Mouse (Mus musculus) intestine, embryonic 14.5 days (tissue): ENCODE results near the gene Lce1i. TPM values are rescaled to one million over a fixed set of nuclear protein-coding genes. Genes with fewer than 3 reads are reported as not detected.
"Not testable (repeated sequence)": the region's sequence is repeated elsewhere in the genome, so short reads cannot be mapped to it uniquely, and the experiment has no call there.

ENCODE experiments used
- ATAC-seq: fragments of 200-750 bp; cut with Nextera tagmentation; replicated peaks from 2 replicates; pipeline ENCODE4 v1.8.0; 2017; ENCODE audit warnings: low read depth, moderate number of reproducible peaks, moderate TSS enrichment, moderate library complexity; ENCODE audit not compliant: low FRiP score, low TSS enrichment
- DNase-seq: peaks from one replicate; pipeline ENCODE4 v3.0.0-alpha.2; 2018; ENCODE audit warnings: low spot score
- H3K27ac ChIP-seq: fragments of 300-500 bp; sonication (generic); 2 replicates; pipeline ENCODE4 v1.5.1; 2014; ENCODE audit warnings: low read depth, mild to moderate bottlenecking, control low read depth
- H3K27me3 ChIP-seq: fragments of 300-500 bp; sonication (generic); replicated peaks from 2 replicates; pipeline ENCODE4 v1.6.1; 2014; ENCODE audit warnings: low read length, control low read depth; ENCODE audit not compliant: control insufficient read depth, insufficient read depth
- H3K36me3 ChIP-seq: fragments of 300-500 bp; sonication (generic); 2 replicates; pipeline ENCODE4 v1.6.1; 2014; ENCODE audit warnings: low read length, control low read depth; ENCODE audit not compliant: control insufficient read depth, insufficient read depth
- H3K4me1 ChIP-seq: fragments of 300-500 bp; sonication (generic); replicated peaks from 2 replicates; pipeline ENCODE4 v1.6.1; 2014; ENCODE audit warnings: low read length, control low read depth, mixed read lengths; ENCODE audit not compliant: control insufficient read depth, insufficient read depth
- H3K4me2 ChIP-seq: fragments of 300-500 bp; sonication (generic); 2 replicates; pipeline ENCODE4 v1.6.1; 2014; ENCODE audit warnings: low read length
- H3K4me3 ChIP-seq: fragments of 300-500 bp; sonication (generic); 2 replicates; pipeline ENCODE4 v1.5.1; 2014; ENCODE audit warnings: low read depth, low read length, control low read depth, mixed read lengths
- H3K9ac ChIP-seq: fragments of 300-500 bp; sonication (generic); 2 replicates; pipeline ENCODE4 v1.6.1; 2014; ENCODE audit warnings: mild to moderate bottlenecking, low read length
- H3K9me3 ChIP-seq: fragments of 300-500 bp; sonication (generic); 2 replicates; pipeline ENCODE4 v1.6.1; 2016; ENCODE audit warnings: low read length, control low read depth; ENCODE audit not compliant: control insufficient read depth
- WGBS: fragments of 180-500 bp; shearing (Covaris S2); extraction: QIAGEN DNeasy Blood & Tissue Kit; methylation state at CpG from one replicate; pipeline ENCODE4 v1.1.7; 2014; 5-methylcytosine and 5-hydroxymethylcytosine counted together
- polyA plus RNA-seq: library from polyadenylated mRNA; unstranded; fragments of >200 nt; fragmentation: Nextera tagmentation; extraction: Ambion mirVana; gene quantifications from 2 replicates; pipeline ENCODE4 v1.2.1, GENCODE M21; 2014

The Lce1i gene
- polyA plus RNA-seq: not detected in 2 replicates

DNA sequence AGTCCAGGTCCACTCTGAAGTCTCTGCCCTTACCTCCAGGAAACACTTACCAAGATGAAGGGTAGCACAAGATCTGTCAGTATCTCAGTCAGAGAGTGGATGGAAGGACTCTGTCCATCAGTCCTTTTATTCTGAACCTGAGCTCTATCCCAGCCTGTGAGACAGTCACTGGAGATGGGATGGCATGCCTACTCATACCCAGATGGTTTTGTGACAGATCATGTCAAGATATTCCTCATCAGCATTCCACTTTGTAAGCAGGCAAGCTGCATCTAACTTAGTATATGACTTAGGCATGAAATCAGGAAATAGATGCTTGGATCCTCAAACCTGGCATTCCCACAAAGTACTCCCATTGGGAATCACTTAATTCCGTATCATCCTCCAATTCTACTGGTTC is at the start of gene Lce1i:
Lce1i (minus strand) TSS at position 101 of the 400 bp plus-strand sequence.
- Histone ChIP-seq H3K9me3 (no peaks in the 10 kb centered on the region), H3K4me3 (no peak within 1 kb of the TSS), H3K27me3 (no peaks in the 10 kb centered on the region), H3K36me3 (no peaks in the 10 kb centered on the region), H3K4me1 (no peaks in the 10 kb centered on the region), H3K27ac (no peak within 1 kb of the TSS), H3K4me2 (no peak within 1 kb of the TSS), H3K9ac (no peak within 1 kb of the TSS)
- DNase-seq: no peak
- ATAC-seq: no peak
- 81% methylated on average over 1 of the region's 1 CpGs for WGBS

DNA sequence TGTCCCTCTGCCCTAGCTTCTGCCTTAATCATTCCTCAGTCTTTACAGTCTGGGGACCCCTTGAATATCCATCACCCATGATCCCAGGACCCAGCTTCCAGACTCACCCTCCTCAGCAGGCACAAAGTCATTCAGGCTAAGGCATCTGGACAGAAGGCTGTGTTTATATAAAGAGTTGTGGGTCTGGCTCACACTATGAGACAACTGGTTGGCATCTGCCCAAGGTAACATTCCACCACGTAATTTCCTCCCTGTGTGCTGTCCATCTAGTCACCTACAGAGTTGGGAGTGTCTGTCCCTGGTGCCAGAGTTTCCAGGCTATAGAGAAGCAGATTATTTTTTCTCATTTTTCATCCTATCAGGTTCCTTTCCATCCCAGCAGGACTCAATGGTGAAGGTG is 48.4 kb upstream of the Lce1i start, which contains the start of gene Kprp:
Kprp (minus strand) TSS at position 140 of the 400 bp plus-strand sequence.
- no peaks in the 10 kb centered on the region for H3K9me3 ChIP-seq
- no peak within 1 kb of the TSS for H3K27ac ChIP-seq
- H3K4me3 ChIP-seq: no peak within 1 kb of the TSS
- H3K36me3 ChIP-seq: no peaks in the 10 kb centered on the region
- ATAC-seq (no peak), DNase-seq (no peak)
- H3K9ac ChIP-seq: no peak within 1 kb of the TSS
- H3K4me1 ChIP-seq: no peaks in the 10 kb centered on the region
- 14% methylated on average over 1 of the region's 1 CpGs for WGBS
- no peak within 1 kb of the TSS for H3K4me2 ChIP-seq
- H3K27me3 ChIP-seq: no peaks in the 10 kb centered on the region

DNA sequence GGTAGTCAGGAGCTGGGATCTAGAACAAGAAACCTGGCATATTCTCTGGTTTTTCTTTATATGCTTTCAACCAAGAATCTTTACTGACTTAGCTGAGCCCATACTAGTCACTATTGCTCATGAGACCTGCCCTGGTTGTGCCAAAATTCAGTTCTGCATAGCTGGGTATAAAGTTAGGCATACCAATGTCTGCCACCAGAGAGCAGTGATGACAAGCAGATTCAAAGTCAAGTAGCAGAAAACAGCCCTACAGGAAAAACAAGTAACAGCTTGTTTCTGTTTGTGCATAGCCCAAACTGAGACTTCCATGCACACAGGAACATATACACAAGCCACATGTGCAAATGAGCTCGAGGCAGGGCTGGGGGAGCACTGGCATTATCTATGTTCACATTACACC is 47.1 kb upstream of the Lce1i start:
- H3K4me2 ChIP-seq: no peak overlapping the region
- H3K9ac ChIP-seq: no peak overlapping the region
- no peaks in the 10 kb centered on the region for H3K9me3 ChIP-seq
- H3K4me3 ChIP-seq: no peak overlapping the region
- DNase-seq: no peak
- no peaks in the 10 kb centered on the region for H3K36me3 ChIP-seq
- ATAC-seq: no peak
- H3K4me1 ChIP-seq: no peaks in the 10 kb centered on the region
- no peak overlapping the region for H3K27ac ChIP-seq
- WGBS: 35% methylated on average over 1 of the region's 1 CpGs
- no peaks in the 10 kb centered on the region for H3K27me3 ChIP-seq

DNA sequence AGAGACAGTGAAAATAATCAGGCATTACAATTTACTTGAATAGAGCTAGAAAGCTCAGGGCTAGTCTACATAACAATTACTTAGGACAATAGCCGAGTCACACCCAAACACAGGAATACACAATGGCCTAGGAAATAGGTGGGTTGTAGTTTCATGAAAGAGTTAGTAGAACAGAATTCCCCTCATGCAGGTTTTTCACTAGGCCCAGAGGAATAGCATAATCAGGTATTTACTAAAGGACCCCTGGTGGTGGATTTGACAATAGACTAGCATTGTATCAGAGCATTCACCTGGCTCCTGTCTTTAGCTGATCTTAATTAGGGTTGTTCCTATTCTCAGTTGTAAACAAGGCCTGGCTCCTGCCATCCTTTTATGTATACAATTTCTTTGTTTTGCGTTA is 37.3 kb upstream of the Lce1i start:
- not testable (repeated sequence) for H3K9me3 ChIP-seq, H3K27me3 ChIP-seq, H3K9ac ChIP-seq, H3K4me3 ChIP-seq, DNase-seq, H3K4me2 ChIP-seq, H3K36me3 ChIP-seq, H3K27ac ChIP-seq, H3K4me1 ChIP-seq, ATAC-seq
- 89% methylated on average over 2 of the region's 2 CpGs for WGBS

DNA sequence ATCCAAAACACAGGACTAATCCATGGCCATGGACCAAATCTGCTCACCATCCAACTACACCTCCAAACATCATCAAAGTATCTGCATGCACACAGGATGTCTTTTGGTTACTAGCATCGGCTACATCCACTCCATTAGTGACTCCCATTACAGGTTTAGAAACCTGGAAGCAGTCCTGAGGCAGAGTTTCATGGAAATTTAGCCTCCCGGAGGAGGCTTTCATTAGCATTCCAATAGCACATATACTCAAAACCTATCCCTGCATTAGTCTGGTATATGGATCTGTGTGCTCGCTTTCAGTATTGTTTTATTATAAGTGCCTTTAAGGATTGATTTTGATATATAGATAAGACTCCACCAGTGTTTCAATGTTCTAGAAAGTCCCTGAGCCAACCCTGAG is 36.9 kb upstream of the Lce1i start:
- Histone ChIP-seq H3K4me2 (no peak overlapping the region), H3K27ac (no peak overlapping the region), H3K9ac (no peak overlapping the region), H3K9me3 (no peaks in the 10 kb centered on the region), H3K36me3 (no peaks in the 10 kb centered on the region), H3K27me3 (no peaks in the 10 kb centered on the region), H3K4me1 (no peaks in the 10 kb centered on the region), H3K4me3 (no peak overlapping the region)
- DNase-seq (no peak), ATAC-seq (no peak)
- WGBS: 94% methylated on average over 3 of the region's 3 CpGs

DNA sequence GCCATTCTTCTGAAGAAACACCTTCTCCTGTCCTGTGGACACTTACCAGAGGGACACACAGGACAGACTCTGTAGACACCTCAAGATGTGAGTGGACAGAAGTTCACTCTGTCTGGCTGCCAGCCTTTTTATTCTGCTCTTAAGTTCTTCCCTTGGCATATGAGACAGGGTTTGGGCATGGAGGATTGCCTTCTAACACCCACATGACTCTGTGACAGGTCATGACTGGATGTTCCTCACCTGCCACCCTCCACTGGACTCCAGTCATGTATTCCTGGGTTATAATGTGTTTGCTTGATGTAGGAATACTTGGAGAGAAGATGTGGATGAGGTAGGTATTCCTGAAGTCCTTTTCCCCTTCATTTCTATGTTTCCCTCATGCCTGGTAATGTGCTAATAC is 29.1 kb upstream of the Lce1i start, which contains the start of gene Lce1k:
Lce1k (minus strand) TSS at position 101 of the 400 bp plus-strand sequence.
- DNase-seq: no peak
- no peak within 1 kb of the TSS for H3K4me3 ChIP-seq
- H3K27me3 ChIP-seq: no peaks in the 10 kb centered on the region
- H3K4me1 ChIP-seq: no peaks in the 10 kb centered on the region
- H3K27ac ChIP-seq: no peak within 1 kb of the TSS
- no peaks in the 10 kb centered on the region for H3K9me3 ChIP-seq
- H3K36me3 ChIP-seq: no peaks in the 10 kb centered on the region
- H3K9ac ChIP-seq: no peak within 1 kb of the TSS
- H3K4me2 ChIP-seq: no peak within 1 kb of the TSS
- ATAC-seq: no peak

DNA sequence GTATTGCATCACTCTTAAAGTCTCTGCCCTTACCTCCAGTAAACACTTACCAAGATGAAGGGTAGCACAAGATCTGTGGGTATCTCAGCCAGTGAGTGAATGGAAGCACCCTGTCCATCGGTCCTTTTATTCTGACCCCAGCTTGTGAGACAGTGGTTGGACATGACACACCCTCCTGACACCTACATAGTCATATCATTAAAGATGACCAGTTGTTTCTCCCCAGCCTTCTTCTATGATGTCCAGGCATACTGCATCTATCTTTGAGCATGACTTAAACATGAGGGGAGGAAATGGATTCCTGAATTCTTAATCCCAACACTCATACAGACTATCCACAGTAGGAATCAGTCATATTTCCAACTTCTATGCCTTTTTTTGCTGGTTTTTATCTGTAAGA is 11.7 kb upstream of the Lce1i start, which contains the start of gene Lce1j:
Lce1j (minus strand) TSS at position 101 of the 400 bp plus-strand sequence.
- 81% methylated on average over 1 of the region's 1 CpGs for WGBS
- Histone ChIP-seq H3K36me3 (no peaks in the 10 kb centered on the region), H3K27ac (no peak within 1 kb of the TSS), H3K9me3 (no peaks in the 10 kb centered on the region), H3K4me3 (no peak within 1 kb of the TSS), H3K4me1 (no peaks in the 10 kb centered on the region), H3K4me2 (no peak within 1 kb of the TSS), H3K27me3 (no peaks in the 10 kb centered on the region), H3K9ac (no peak within 1 kb of the TSS)
- DNase-seq (no peak), ATAC-seq (no peak)

DNA sequence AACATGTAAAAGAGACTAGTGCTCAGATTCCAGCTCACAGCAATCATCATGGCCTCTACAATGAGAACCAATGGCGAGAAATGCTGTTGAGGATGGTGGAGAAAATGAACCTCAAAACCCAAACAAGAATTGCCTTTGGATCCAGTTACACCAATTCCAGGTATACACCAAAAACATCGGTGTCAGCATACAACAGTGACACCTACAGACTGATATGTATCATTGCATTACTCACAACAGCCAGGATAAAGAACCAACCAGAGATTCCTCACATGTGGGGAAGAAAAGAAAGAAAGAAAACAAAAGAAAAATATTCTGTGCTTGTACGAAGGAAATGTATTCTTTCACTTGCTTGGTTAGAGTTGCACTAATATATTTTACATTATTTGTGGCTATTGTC is 7.1 kb downstream of the Lce1i start:
- DNase-seq: no peak
- Histone ChIP-seq H3K27me3 (no peaks in the 10 kb centered on the region), H3K4me3 (no peak overlapping the region), H3K4me1 (no peaks in the 10 kb centered on the region), H3K4me2 (no peak overlapping the region), H3K9me3 (no peaks in the 10 kb centered on the region), H3K36me3 (no peaks in the 10 kb centered on the region), H3K27ac (no peak overlapping the region), H3K9ac (no peak overlapping the region)
- whole genome bisulfite sequencing: 30% methylated on average over 3 of the region's 3 CpGs
- no peak for ATAC-seq

DNA sequence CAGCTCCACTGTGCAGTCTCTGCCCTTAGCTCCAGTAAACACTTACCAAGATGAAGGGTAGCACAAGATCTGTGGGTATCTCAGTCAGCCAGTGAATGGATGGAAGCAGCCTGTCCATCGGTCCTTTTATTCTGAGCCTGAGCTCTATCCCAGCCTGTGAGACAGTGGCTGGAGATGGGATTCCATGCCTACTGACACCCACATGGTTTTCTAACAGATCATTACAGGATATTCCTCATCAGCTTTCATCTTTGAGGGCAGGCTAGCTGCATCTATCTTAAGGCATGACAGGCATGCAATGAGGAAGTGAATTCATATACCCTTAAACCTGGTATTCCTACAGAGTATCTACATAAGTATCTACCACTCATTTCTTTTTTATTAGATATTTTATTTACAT is 13.7 kb downstream of the Lce1i start, which contains the start of gene Lce1h:
Lce1h (minus strand) TSS at position 101 of the 400 bp plus-strand sequence.
- no peaks in the 10 kb centered on the region for H3K4me1 ChIP-seq
- ATAC-seq (no peak), DNase-seq (no peak)
- H3K9ac ChIP-seq: no peak within 1 kb of the TSS
- no peak within 1 kb of the TSS for H3K27ac ChIP-seq
- H3K36me3 ChIP-seq: no peaks in the 10 kb centered on the region
- no peaks in the 10 kb centered on the region for H3K9me3 ChIP-seq
- H3K4me3 ChIP-seq: no peak within 1 kb of the TSS
- no peaks in the 10 kb centered on the region for H3K27me3 ChIP-seq
- 93% methylated on average over 1 of the region's 1 CpGs for WGBS
- H3K4me2 ChIP-seq: no peak within 1 kb of the TSS
